Mouse (Mus musculus): ENCODE results near the gene Zfp182. TPM values are rescaled to one million over a fixed set of nuclear protein-coding genes. Genes with fewer than 3 reads are reported as not detected.

The Zfp182 gene
- polyA plus RNA-seq, 1 experiment = 13.4 TPM

- H3K27ac ChIP-seq (ENCODE audit: insufficient read depth, low read length) = peak overlapping the region; percentile 82
- no peaks in the 10 kb centered on the region for H3K4me1 ChIP-seq (ENCODE audit: control insufficient read depth, insufficient read depth, low read length)
- H3K9ac ChIP-seq (ENCODE audit: low read depth, poor library complexity, severe bottlenecking) = peak overlapping the region; percentile 68
- TF ChIP-seq CTCF (IDR thresholded peaks at IDR 0.05; ENCODE audit: low read depth, low read length) (no peak), POLR2A (IDR thresholded peaks at IDR 0.05; ENCODE audit: insufficient read depth, low read length) (no peak), EP300 (IDR thresholded peaks at IDR 0.05; ENCODE audit: insufficient read depth, low read depth, low read length) (no peak)
- peak overlapping the region; percentile 100 for H3K4me3 ChIP-seq (ENCODE audit: low read depth, low read length)
- no peaks in the 10 kb centered on the region for H3K36me3 ChIP-seq (ENCODE audit: control insufficient read depth, insufficient read depth, low read length, poor library complexity, severe bottlenecking)
- H3K9me3 ChIP-seq (replicated peaks; ENCODE audit: control insufficient read depth, insufficient read depth, low read length, poor library complexity, severe bottlenecking) = no peaks in the 10 kb centered on the region
- no peaks in the 10 kb centered on the region for H3K27me3 ChIP-seq (ENCODE audit: control insufficient read depth, insufficient read depth, low read length, poor library complexity, severe bottlenecking)
Observed at GRCm38 (mm10) chrX:21061460-21061859, 656 bp downstream of the Zfp182 start.

- H3K9me3 ChIP-seq (replicated peaks; ENCODE audit: control insufficient read depth, insufficient read depth, low read length, poor library complexity, severe bottlenecking) = no peaks in the 10 kb centered on the region
- no peaks in the 10 kb centered on the region for H3K4me1 ChIP-seq (ENCODE audit: control insufficient read depth, insufficient read depth, low read length)
- H3K27me3 ChIP-seq (ENCODE audit: control insufficient read depth, insufficient read depth, low read length, poor library complexity, severe bottlenecking) = no peaks in the 10 kb centered on the region
- no peaks in the 10 kb centered on the region for H3K36me3 ChIP-seq (ENCODE audit: control insufficient read depth, insufficient read depth, low read length, poor library complexity, severe bottlenecking)
- H3K4me3 ChIP-seq (ENCODE audit: low read depth, low read length) = no peak overlapping the region
- no peak for TF ChIP-seq CTCF (IDR thresholded peaks at IDR 0.05; ENCODE audit: low read depth, low read length)
- no peak for TF ChIP-seq POLR2A (IDR thresholded peaks at IDR 0.05; ENCODE audit: insufficient read depth, low read length)
- no peak for TF ChIP-seq EP300 (IDR thresholded peaks at IDR 0.05; ENCODE audit: insufficient read depth, low read depth, low read length)
- H3K27ac ChIP-seq (ENCODE audit: insufficient read depth, low read length) = no peak overlapping the region
- H3K9ac ChIP-seq (ENCODE audit: low read depth, poor library complexity, severe bottlenecking) = no peak overlapping the region
Observed at GRCm38 (mm10) chrX:20980901-20981300, 81.2 kb downstream of the Zfp182 start.

Other genes starting within 250 kb of the Zfp182 start
- 34.6 and 40.8 TPM in 2 replicates for gene Timp1, start 192.2 kb downstream of the Zfp182 start, polyA plus RNA-seq (2011; ENCODE audit: insufficient read depth, insufficient read length, low read depth, missing spikeins)
- gene Syn1, start 141.3 kb downstream of the Zfp182 start, polyA plus RNA-seq (2011; ENCODE audit: insufficient read depth, insufficient read length, low read depth, missing spikeins) = 4.7 and 4.9 TPM in 2 replicates
- gene Cfp, start 130.8 kb downstream of the Zfp182 start, polyA plus RNA-seq (2011; ENCODE audit: insufficient read depth, insufficient read length, low read depth, missing spikeins) = 3.5 and 5.2 TPM in 2 replicates
- 20.2 and 20.5 TPM in 2 replicates for gene Elk1, start 111.7 kb downstream of the Zfp182 start, polyA plus RNA-seq (2011; ENCODE audit: insufficient read depth, insufficient read length, low read depth, missing spikeins)
- 33.7 and 41.9 TPM in 2 replicates for gene Uxt, start 100.3 kb downstream of the Zfp182 start, polyA plus RNA-seq (2011; ENCODE audit: insufficient read depth, insufficient read length, low read depth, missing spikeins)
- not detected in 2 replicates for gene Spaca5, start 6.1 kb upstream of the Zfp182 start, polyA plus RNA-seq (2011; ENCODE audit: insufficient read depth, insufficient read length, low read depth, missing spikeins)
- not detected in 2 replicates for gene Zfp300, start 27.2 kb upstream of the Zfp182 start, polyA plus RNA-seq (2011; ENCODE audit: insufficient read depth, insufficient read length, low read depth, missing spikeins)
- not detected in 2 replicates for gene Ssxa1, start 53.5 kb upstream of the Zfp182 start, polyA plus RNA-seq (2011; ENCODE audit: insufficient read depth, insufficient read length, low read depth, missing spikeins)
- not detected in 2 replicates for gene Gm21876, start 113.3 kb upstream of the Zfp182 start, polyA plus RNA-seq (2011; ENCODE audit: insufficient read depth, insufficient read length, low read depth, missing spikeins)

Data from ES-Bruce4 (cell line).